Mouse (Mus musculus): ENCODE results near the gene Mrgpra2a. TPM values are rescaled to one million over a fixed set of nuclear protein-coding genes. Genes with fewer than 3 reads are reported as not detected.
"Not testable (repeated sequence)": the region's sequence is repeated elsewhere in the genome, so short reads cannot be mapped to it uniquely, and the experiment has no call there.

Mrgpra2a gene
- total RNA-seq (2021), result not detected
- long read RNA-seq, experiment 1, result 0 reads
- long read RNA-seq, experiment 2, result 0 reads

GRCm38 (mm10) chr7:47452015-47452414 is at the start of gene Mrgpra2a:
TSS of gene Mrgpra2a (minus strand) at chr7:47452139.
- DNase-seq, result not testable (repeated sequence)

- DNase-seq, result not testable (repeated sequence)
Observed at GRCm38 (mm10) chr7:47491266-47491665, 39.3 kb upstream of the Mrgpra2a start.

- DNase-seq, result not testable (repeated sequence)
Observed at GRCm38 (mm10) chr7:47489438-47489837, 37.5 kb upstream of the Mrgpra2a start.

GRCm38 (mm10) chr7:47483181-47483580 is 31.2 kb upstream of the Mrgpra2a start:
- not testable (repeated sequence) for DNase-seq

GRCm38 (mm10) chr7:47473904-47474303 is 22.0 kb upstream of the Mrgpra2a start:
- not testable (repeated sequence) for DNase-seq

- not testable (repeated sequence) for DNase-seq
Observed at GRCm38 (mm10) chr7:47465278-47465981, 13.5 kb upstream of the Mrgpra2a start.

GRCm38 (mm10) chr7:47445729-47446128 is 6.2 kb downstream of the Mrgpra2a start:
- DNase-seq, result not testable (repeated sequence)

GRCm38 (mm10) chr7:47436463-47436862 is 15.5 kb downstream of the Mrgpra2a start:
- not testable (repeated sequence) for DNase-seq

- DNase-seq, result not testable (repeated sequence)
Observed at GRCm38 (mm10) chr7:47427815-47428508, 24.0 kb downstream of the Mrgpra2a start.

GRCm38 (mm10) chr7:47410602-47411001 is 41.3 kb downstream of the Mrgpra2a start:
- DNase-seq, result no peak

- DNase-seq, result no peak
Observed at GRCm38 (mm10) chr7:47409545-47409944, 42.4 kb downstream of the Mrgpra2a start.

- DNase-seq, result no peak
Observed at GRCm38 (mm10) chr7:47401125-47401524, 50.8 kb downstream of the Mrgpra2a start.

Other genes with a start within 250 kb of the Mrgpra2a start
- gene Mrgpra6, start 247.2 kb downstream of the Mrgpra2a start, total RNA-seq (2021), result not detected
- not detected for gene Mrgpra9, start 199.3 kb downstream of the Mrgpra2a start, total RNA-seq (2021)
- not detected for gene Mrgpra1, start 97.9 kb downstream of the Mrgpra2a start, total RNA-seq (2021)
- under 1 TPM; 0.54 to 0.73 TPM for gene Mrgpra2b, start 76.7 kb upstream of the Mrgpra2a start, total RNA-seq (2021)
- gene Mrgpra3, start 149.2 kb upstream of the Mrgpra2a start, total RNA-seq (2021), result not detected

Measured in adrenal gland, postnatal 10 days (tissue).